Mouse (Mus musculus) kidney, adult 2 months (tissue): Measurements from ENCODE around the gene Zmym4. TPM values are rescaled to one million over a fixed set of nuclear protein-coding genes. Genes with fewer than 3 reads are reported as not detected.

Source experiments
- DNase-seq: peaks from one replicate; pipeline ENCODE4 v3.0.0; 2021
- H3K27ac ChIP-seq: fragments of 200-500 bp; 2 replicates; pipeline ENCODE4 v1.5.1; 2012; ENCODE audit warnings: low read depth, low read length, control low read depth, inconsistent platforms; ENCODE audit not compliant: insufficient read depth
- H3K27me3 ChIP-seq: fragments of 200-500 bp; replicated peaks from 2 replicates; pipeline ENCODE4 v1.6.1; 2012; ENCODE audit warnings: mild to moderate bottlenecking, moderate library complexity, low read length, inconsistent platforms; ENCODE audit not compliant: control insufficient read depth, insufficient read depth
- H3K36me3 ChIP-seq: fragments of 200-500 bp; 2 replicates; pipeline ENCODE4 v1.6.1; 2012; ENCODE audit warnings: mild to moderate bottlenecking, moderate library complexity, low read length, inconsistent platforms; ENCODE audit not compliant: control insufficient read depth, insufficient read depth
- H3K4me1 ChIP-seq: fragments of 200-500 bp; 2 replicates; pipeline ENCODE4 v1.6.1; 2011; ENCODE audit warnings: low read length; ENCODE audit not compliant: control insufficient read depth, insufficient read depth
- H3K4me3 ChIP-seq: fragments of 200-500 bp; 2 replicates; pipeline ENCODE4 v1.5.1; 2011; ENCODE audit warnings: mild to moderate bottlenecking, low read depth, low read length, control low read depth; ENCODE audit not compliant: insufficient read depth
- CTCF ChIP-seq: fragments of 200-500 bp; conservative IDR thresholded peaks from 2 replicates; pipeline ENCODE4 v1.5.1; 2011; ENCODE audit warnings: low read depth, mild to moderate bottlenecking, control low read depth, low read length, moderate library complexity, mixed read lengths; ENCODE audit not compliant: insufficient read depth, insufficient read length
- POLR2A ChIP-seq: fragments of 200-500 bp; IDR thresholded peaks from one replicate; pipeline ENCODE4 v1.6.1; 2011; ENCODE audit warnings: low read depth, low read length, control low read depth
- WGBS: fragments of 180-500 bp; shearing (Covaris S2); methylation state at CpG from one replicate; pipeline ENCODE4 v1.1.7; 2018; 5-methylcytosine and 5-hydroxymethylcytosine counted together
- polyA plus RNA-seq: library from polyadenylated mRNA; depleted of rRNA; stranded (reverse); fragments of >200 nt; gene quantifications from 2 replicates; pipeline ENCODE4 v1.2.3, GENCODE M21; 2012

Gene Zmym4
- polyA plus RNA-seq, 1 experiment = 6.0 TPM

GRCm38 (mm10) chr4:126861514-126862266 lies 106.2 kb downstream of the Zmym4 start:
- DNase-seq = peak; percentile 21
- H3K36me3 ChIP-seq = no peaks in the 10 kb centered on the region; the same call in none of the 2 replicates
- no peaks in the 10 kb centered on the region for H3K27me3 ChIP-seq
- 56% methylated on average over 11 of the region's 11 CpGs for WGBS
- no peak overlapping the region for H3K27ac ChIP-seq
- TF ChIP-seq POLR2A (no peak), CTCF (peak; percentile 42)
- no peaks in the 10 kb centered on the region for H3K4me1 ChIP-seq
- no peak overlapping the region for H3K4me3 ChIP-seq

- DNase-seq = no peak
- no peak for TF ChIP-seq POLR2A
- no peak for TF ChIP-seq CTCF
- H3K27ac ChIP-seq = no peak overlapping the region
- peaks cover 1% of the 10 kb centered on the region for H3K36me3 ChIP-seq
- no peaks in the 10 kb centered on the region for H3K27me3 ChIP-seq
- no peak overlapping the region for H3K4me3 ChIP-seq
- H3K4me1 ChIP-seq = no peaks in the 10 kb centered on the region
- 90% methylated on average over 9 of the region's 9 CpGs for WGBS
Observed at GRCm38 (mm10) chr4:126860268-126860986, 107.5 kb downstream of the Zmym4 start.

- Histone ChIP-seq H3K4me1 (no peaks in the 10 kb centered on the region), H3K27me3 (no peaks in the 10 kb centered on the region), H3K36me3 (peaks cover 1% of the 10 kb centered on the region; the same call in 1 of the 2 replicates), H3K4me3 (no peak overlapping the region), H3K27ac (no peak overlapping the region)
- no peak for TF ChIP-seq POLR2A
- TF ChIP-seq CTCF = no peak
- no peak for DNase-seq
- 61% methylated on average over 11 of the region's 11 CpGs for WGBS
Observed at GRCm38 (mm10) chr4:126852971-126853370, 115.0 kb downstream of the Zmym4 start.

GRCm38 (mm10) chr4:126850778-126851080 lies 117.2 kb downstream of the Zmym4 start:
- H3K36me3 ChIP-seq = peaks cover under 1% of the 10 kb centered on the region
- no peaks in the 10 kb centered on the region for H3K4me1 ChIP-seq
- H3K27ac ChIP-seq = no peak overlapping the region
- DNase-seq = no peak
- no peaks in the 10 kb centered on the region for H3K27me3 ChIP-seq
- 40% methylated on average over 4 of the region's 4 CpGs for WGBS
- no peak for TF ChIP-seq POLR2A
- no peak for TF ChIP-seq CTCF
- no peak overlapping the region for H3K4me3 ChIP-seq

- H3K27me3 ChIP-seq = no peaks in the 10 kb centered on the region
- 56% methylated on average over 7 of the region's 7 CpGs for WGBS
- no peak for DNase-seq
- no peaks in the 10 kb centered on the region for H3K4me1 ChIP-seq
- H3K36me3 ChIP-seq = no peaks in the 10 kb centered on the region; the same call in 1 of the 2 replicates
- no peak overlapping the region for H3K4me3 ChIP-seq
- no peak overlapping the region for H3K27ac ChIP-seq
- no peak for TF ChIP-seq POLR2A
- TF ChIP-seq CTCF = no peak
Observed at GRCm38 (mm10) chr4:126850019-126850777, 117.7 kb downstream of the Zmym4 start.

- no peak overlapping the region for H3K4me3 ChIP-seq
- H3K4me1 ChIP-seq = no peaks in the 10 kb centered on the region
- H3K36me3 ChIP-seq = peaks cover 2% of the 10 kb centered on the region
- no peak for DNase-seq
- TF ChIP-seq POLR2A = no peak
- no peak for TF ChIP-seq CTCF
- 60% methylated on average over 7 of the region's 7 CpGs for WGBS
- H3K27me3 ChIP-seq = no peaks in the 10 kb centered on the region
- H3K27ac ChIP-seq = no peak overlapping the region
Observed at GRCm38 (mm10) chr4:126846971-126847370, 121.0 kb downstream of the Zmym4 start.

GRCm38 (mm10) chr4:126845664-126846063 lies 122.3 kb downstream of the Zmym4 start:
- no peak for TF ChIP-seq POLR2A
- no peak for TF ChIP-seq CTCF
- H3K27me3 ChIP-seq = no peaks in the 10 kb centered on the region
- H3K27ac ChIP-seq = no peak overlapping the region
- H3K36me3 ChIP-seq = peaks cover 2% of the 10 kb centered on the region
- no peak overlapping the region for H3K4me3 ChIP-seq
- H3K4me1 ChIP-seq = no peaks in the 10 kb centered on the region
- DNase-seq = no peak
- WGBS = 88% methylated on average over 4 of the region's 4 CpGs
